Mouse (Mus musculus): Measurements from ENCODE around the gene Car5a.

GRCm38 (mm10) chr8:121992911-121993310, 48.2 kb upstream of the Car5a start:
- no peak for TF ChIP-seq CTCF (IDR thresholded peaks at IDR 0.05; ENCODE audit: insufficient read depth, low read depth, low read length)
- no peak for TF ChIP-seq POLR2A (IDR thresholded peaks at IDR 0.05; ENCODE audit: insufficient read depth, low read depth, low read length)

Measured in olfactory bulb, adult 2 months (tissue).